Mouse (Mus musculus) olfactory bulb, adult 2 months (tissue): ENCODE data around the gene Rorc.

Experiments
- CTCF ChIP-seq: fragments of 200-500 bp; IDR thresholded peaks from 2 replicates; pipeline ENCODE4 v1.5.1; 2012; ENCODE audit warnings: low read depth, mild to moderate bottlenecking, low read length, moderate library complexity; ENCODE audit not compliant: insufficient read depth
- POLR2A ChIP-seq: fragments of 200-500 bp; IDR thresholded peaks from 2 replicates; pipeline ENCODE4 v1.6.1; 2012; ENCODE audit warnings: mild to moderate bottlenecking, low read depth, low read length, moderate library complexity; ENCODE audit not compliant: insufficient read depth

- no peak for TF ChIP-seq CTCF
- TF ChIP-seq POLR2A: no peak
Measured at GRCm38 (mm10) chr3:94399663-94400310, 27.2 kb downstream of the Rorc start.
